Mouse (Mus musculus) neural tube, embryonic 10.5 days (tissue): ENCODE measurements around the gene Rab11fip5.

Source experiments
- DNase-seq: peaks from one replicate; pipeline ENCODE4 v3.0.0-alpha.2; 2017; ENCODE audit warnings: low spot score; ENCODE audit errors: extremely low spot score

The Rab11fip5 gene

DNA sequence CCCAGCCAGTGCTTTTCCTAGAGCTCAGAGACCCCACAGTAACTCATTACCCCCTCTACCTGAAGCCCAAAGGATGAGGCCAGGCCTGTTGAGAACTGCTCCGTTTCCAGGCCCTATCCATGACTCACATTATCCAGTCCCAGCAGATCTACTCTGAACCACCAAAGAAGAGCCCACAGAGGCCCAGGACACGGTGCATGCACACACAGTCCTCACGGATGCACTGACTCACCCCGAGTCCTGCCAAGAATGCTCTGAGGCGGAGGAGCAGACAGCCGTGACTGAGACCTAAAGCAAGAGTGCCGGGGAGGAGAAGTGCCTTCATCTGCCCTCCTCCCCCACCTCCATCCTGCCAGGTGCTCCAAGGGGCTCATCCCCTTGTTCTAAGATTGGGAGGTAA, 25.2 kb downstream of the Rab11fip5 start:
- DNase-seq, result no peak

- no peak for DNase-seq
These were observed 26.3 kb downstream of the Rab11fip5 start for GRCm38 (mm10) chr6:85348133-85348532.

DNA sequence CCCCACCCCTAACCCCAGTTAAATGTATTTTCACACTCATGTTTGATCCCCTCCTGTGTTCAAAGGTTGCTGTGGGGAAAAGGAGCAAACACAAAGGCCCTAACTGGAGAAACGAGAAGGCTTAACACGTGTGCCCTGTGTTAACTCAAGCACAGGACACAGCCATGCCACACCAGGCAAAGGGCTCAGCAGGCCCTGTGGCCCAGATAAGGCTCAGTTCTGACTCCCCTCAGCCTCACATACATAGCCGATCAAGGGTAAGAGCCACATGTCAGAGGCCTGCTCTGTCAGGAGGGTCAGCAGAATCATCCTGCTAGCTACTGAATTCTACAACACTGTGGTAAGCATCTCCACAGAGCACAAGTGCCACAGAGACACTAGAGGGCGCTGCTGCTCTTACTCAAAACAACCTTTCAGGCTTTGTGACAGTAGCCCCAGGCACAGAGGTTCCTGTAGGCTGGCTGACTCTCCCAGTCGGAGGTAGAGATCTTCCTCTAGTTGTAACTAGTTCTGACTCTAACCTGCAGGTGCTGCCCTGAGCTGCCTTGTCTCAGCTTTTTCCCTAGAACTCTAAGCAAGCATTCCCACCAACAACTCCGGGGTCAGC, 28.3 kb downstream of the Rab11fip5 start:
- DNase-seq, result peak; percentile 81

DNA sequence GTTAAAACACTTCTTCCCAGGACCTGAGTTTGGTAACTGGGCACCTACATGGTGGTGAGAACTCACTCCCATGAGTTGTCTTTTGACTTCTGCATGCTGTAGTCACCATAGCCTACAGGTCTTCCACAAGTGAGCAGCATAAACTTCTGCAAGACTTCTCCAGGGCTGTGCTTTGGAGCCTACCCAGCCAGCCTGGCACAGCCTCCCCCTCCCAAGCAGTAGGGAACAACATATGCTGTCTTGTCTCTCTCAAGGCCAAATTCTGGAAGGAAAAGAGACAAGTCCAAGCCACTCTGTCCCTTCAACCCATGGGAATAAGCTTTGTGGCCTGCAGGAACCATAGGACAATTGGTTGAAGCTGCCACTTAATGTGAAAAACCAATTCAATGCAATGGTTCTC, 29.5 kb downstream of the Rab11fip5 start:
- no peak for DNase-seq

DNA sequence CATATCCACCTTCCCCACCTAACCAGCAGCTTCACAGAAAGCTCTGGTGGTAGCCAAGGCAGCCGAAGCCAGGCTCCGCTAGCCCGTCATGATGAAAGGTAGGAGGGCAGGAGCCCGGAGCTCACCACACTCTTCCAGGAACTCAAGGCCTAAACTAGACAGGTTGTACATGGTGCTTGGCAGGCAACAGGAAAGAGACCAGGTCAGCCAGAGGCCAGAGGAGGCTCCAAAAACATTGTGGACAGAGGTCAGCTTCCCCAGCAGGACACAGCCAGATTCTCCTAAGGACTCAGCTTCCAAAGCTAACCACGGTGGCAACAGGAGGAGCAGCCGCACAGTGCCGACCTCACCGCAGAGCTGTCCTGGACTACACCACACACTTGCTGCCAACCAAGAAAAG, 31.4 kb downstream of the Rab11fip5 start:
- DNase-seq, result no peak

- DNase-seq, result no peak
These were observed 32.5 kb downstream of the Rab11fip5 start for GRCm38 (mm10) chr6:85341814-85342501.

DNA sequence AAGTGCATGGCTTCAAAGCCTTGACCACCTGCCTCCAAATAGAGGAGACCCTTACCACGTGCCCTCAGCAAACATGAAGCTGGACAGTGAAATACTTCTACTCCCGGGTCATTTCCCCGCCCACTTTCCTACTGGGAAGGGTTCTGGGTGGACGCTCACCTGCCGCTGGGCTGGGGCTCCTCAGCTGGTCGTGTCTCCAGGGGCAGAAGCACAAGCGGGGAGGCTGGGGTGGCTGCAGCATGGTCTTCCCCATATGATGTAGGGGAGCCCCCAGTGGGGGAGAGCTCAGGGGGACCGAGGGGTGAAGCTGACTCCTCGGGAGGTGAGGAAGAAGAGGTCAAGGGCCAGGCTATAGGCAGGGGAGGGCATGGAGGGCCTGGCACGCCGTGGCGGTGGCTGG, 34.2 kb downstream of the Rab11fip5 start:
- DNase-seq, result no peak

DNA sequence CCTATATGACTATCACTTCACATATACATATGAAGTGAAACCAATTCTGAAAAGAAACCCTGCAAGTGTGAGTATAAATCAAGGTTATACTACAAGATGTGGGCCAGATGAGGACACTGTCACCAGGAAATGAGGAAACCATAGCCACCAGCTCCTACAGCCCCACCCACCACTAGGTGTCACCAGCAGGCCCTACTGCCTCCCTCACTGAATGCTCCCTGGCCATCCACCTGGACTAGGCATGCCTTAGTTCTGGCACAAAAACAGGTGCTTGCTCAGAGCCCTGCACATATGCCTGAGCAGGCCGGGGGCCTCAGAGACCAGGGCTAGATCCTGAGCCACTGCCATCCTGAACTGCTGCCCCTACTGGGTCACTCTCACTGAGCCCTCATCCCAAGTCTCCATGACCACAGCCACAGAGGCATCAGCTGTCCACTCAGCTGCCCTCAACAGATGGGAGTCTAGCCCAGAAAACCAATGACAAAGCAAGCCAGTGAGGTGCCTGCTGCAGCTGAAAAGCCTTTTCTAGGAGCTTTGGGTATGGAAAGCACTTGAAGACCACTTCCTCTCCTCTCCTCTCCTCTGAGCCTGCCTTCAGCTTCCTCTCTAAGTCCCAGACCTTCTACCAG, 35.0 kb downstream of the Rab11fip5 start:
- DNase-seq, result no peak

GRCm38 (mm10) chr6:85336944-85337343, 37.5 kb downstream of the Rab11fip5 start:
- DNase-seq, result no peak

DNA sequence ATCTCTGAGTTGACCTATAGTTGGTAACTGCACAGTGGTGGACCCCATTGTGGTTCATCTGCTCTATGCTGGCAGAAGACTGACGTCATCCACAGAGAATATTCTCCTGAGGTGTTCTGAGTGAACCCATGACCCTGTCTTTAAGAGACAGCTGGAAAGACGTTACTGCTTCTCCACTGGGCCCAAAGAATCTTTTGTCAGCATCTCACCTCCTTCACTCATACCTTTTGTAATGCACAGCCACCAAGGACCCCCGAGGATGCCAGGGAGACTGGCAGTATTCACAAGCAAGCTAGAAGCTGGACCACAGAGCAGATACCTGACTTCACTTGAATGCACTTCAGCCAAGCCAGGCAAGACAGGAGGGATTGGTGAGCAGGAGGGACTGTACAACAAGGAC, 39.1 kb downstream of the Rab11fip5 start:
- DNase-seq, result no peak

DNA sequence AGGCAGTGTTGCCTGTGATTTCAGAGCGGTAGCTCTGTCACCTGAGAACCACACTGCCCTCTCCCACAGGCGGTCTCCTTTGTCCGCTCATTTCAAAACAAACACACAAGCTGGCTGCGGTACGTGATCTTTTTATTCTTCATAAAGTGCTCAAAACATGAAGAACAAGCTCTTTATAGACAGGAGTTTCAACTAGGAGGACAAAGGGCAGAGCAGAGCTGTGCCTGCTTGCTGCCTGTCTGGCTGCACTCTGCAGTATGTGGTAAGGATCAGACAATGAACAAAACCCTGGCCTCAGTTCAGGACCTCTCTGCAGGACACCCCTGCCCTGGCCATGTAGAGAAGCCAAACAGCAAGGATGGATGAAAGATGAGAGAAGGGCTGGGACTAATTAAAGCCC, 39.6 kb downstream of the Rab11fip5 start:
- DNase-seq, result no peak

GRCm38 (mm10) chr6:85334251-85334650, 40.2 kb downstream of the Rab11fip5 start:
- DNase-seq, result no peak

DNA sequence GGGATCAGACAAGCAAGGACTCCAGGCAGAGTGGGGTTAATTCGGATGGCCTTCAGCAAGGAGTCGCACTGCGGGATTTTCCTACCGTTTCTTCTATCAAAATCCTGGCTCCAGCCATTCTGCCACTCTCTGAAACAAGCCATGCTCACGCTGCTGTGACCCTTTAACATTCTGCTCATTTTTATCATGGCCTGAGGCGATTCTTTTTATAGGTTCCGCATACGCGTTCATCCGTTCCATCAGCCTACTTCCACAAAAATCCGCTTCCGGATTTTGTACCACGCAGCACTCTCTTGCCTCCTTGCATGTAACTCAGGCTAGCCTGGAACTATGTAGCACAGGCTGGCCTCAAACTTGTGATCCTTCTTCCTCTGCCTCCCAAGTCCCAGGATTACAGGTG, 40.7 kb downstream of the Rab11fip5 start:
- DNase-seq, result no peak

DNA sequence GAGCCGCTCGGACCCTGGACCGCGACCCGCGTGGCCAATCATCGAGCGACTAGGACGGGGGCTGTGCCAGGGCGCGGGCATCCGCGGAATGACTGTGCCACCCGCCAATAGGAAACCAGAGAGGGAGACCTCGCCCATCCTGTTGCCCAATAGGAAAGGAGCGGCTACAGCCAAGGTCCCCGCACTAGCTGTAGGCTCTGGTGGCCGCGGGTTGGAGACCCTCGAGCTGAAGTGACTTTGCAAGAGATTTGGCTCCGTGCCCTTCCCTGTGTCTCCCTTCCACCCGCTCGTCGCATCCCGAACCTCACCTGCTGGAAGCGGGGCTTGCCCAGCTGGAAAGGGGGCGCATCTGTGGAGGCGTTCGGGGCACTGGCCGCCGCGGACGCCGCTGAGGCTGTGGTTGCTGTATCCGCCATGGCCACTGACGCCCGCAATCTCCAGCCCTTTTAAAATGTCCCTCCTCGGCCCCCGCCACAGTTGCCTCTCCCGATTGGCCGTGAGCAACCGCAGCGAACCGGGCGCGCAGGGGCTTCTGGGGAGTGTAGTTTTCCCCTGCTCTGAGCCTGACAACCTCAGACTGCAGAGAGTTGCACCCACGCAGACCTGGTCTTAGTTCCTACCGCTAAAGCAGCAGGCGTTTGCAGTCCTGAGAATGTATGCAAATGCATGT, 41.3 kb downstream of the Rab11fip5 start, which contains the start of gene Sfxn5:
TSS of gene Sfxn5 (minus strand) at position 423 of the 670 bp plus-strand sequence.
- DNase-seq, result peak; percentile 96

DNA sequence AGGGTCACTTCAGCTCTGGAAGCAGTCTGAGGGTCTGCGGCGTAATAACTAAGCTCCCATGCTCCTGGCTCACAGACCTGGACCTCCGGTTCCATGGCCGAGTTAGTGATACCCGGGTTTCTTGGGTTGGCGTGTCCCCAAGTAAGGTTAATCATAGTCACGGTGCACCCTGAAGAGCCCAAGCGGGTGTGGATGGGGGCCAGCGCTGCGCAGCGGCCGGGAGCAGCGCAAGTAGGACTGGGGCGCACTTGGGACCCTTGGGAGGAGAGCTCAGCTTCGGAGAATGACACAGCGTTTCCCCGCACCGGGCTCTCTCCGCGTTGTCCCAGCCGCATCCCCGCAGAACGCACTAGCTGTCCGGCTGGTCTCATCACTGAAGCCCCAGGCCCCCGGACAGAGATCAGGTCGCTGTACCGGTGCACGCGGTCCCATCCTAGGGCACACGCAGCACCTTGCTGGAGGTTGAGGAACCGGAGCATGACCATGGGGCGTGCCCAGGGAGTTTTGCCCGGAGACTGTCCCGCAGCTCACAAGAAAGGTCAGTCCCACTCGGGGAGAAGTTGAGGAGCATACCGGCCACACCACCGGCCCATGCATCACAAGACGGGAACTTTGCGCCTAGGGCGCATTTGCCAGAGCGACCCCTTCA, 42.0 kb downstream of the Rab11fip5 start:
- DNase-seq, result no peak

GRCm38 (mm10) chr6:85331736-85332135, 42.7 kb downstream of the Rab11fip5 start:
- no peak for DNase-seq

DNA sequence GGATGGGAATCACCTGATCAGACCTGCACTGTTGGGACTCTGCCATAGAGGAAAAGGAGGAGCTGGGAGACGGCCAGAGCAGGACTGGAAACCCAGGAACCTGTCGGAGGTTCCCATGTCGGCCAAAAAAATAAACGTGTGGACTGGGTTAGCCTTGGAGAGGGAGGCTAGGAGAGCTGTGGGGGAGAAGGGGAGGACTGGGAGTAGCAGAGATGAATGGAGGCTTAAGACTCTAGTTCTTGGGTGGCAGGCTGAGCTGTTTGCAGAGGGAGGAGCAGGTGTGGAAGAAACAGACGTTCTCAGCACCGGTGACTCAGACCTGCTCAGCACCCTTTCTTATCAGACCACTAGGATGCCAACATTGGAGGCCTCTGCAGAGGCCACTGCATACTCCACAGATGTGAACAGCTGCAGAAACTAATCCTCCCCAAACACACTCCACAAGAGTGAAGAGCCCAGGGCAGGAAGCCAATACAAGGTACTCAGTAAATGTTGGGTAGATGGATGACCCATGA, 43.2 kb downstream of the Rab11fip5 start:
- no peak for DNase-seq

DNA sequence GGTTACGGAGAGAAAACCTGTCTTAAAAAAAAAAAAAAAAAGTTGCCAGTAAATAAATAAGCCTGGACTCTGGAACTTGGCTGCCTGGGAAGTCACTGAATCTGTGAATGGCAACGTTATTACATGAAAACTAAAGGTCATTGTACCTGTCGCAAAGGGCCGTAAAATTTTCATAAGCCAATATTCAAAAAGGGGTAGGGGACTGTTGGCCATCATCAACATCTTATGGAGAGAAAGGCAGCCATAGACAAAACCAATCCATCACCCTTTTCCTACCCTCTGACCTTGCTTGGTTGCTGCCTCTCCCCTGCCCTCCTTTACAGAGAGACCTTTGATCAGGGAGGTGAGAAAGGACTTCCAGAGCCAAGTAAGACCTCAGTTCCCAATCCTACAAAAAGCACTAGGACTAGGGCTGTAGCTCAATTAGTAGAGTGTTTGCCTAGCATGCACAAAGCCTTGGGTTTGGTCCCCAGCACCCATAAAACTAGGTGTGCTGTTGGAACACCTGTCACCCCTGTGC, 44.7 kb downstream of the Rab11fip5 start:
- no peak for DNase-seq

DNA sequence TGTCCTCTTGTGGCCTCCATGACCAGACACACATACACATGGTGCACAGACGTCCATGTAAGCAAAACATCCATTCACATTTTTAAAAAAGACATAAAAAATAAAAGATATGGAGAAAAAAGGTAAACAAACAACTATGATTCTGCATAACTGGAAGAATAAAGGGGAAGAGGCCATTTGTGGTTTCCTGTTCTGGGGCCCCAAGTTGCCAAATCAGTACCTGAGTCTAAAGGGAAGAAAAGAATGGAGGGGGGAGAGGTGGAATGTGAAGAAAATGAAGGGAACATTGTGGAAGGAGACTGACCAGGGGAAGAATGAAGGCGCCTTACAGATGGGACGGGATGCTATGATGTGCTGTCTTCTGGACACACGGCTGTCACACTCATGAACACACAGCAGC, 47.9 kb downstream of the Rab11fip5 start:
- DNase-seq, result no peak

DNA sequence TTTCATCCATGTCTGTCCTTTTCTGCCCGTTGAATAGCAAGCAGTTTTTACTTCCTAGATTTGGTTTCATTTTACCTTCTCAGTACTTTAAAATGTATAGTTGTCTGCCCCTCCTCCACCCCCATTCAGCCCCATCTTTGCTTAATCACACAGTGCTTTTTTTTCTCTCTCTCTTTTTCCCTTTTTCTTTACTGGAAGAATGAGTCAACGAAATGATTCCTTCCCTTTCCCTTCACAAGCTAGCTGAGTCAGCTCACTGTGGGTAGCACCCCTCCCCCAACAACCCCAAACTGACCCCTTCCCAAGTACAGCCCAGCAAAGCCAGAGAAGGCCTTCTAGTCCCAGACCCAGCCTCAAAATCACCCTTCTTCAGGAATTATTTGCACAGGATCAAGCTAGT, 49.3 kb downstream of the Rab11fip5 start:
- DNase-seq, result no peak

- no peak for DNase-seq
These were observed 54.0 kb downstream of the Rab11fip5 start for GRCm38 (mm10) chr6:85320445-85320866.
